Mouse (Mus musculus): ENCODE measurements around the gene Pfdn5. TPM values are rescaled to one million over a fixed set of nuclear protein-coding genes. Genes with fewer than 3 reads are reported as not detected.

Gene Pfdn5
- total and polyA plus RNA-seq, 3 experiments: 302 to 7,439 (median 465) TPM

- TF ChIP-seq POLR2A (IDR thresholded peaks at IDR 0.05; ENCODE audit: control insufficient read depth in 1 of 2, insufficient read depth in 1 of 2, low read depth in 1 of 2, low read length in 2 of 2, poor library complexity in 1 of 2) (no peak), ETS1 (IDR thresholded peaks at IDR 0.05; ENCODE audit: low read depth, low read length) (no peak), USF1 (IDR thresholded peaks at IDR 0.05; ENCODE audit: low read depth, low read length) (no peak), BHLHE40 (IDR thresholded peaks at IDR 0.05; ENCODE audit: borderline replicate concordance, low read depth, low read length) (no peak), CHD1 (IDR thresholded peaks at IDR 0.05; ENCODE audit: low read depth, low read length) (no peak), E2F4 (IDR thresholded peaks at IDR 0.05; ENCODE audit: borderline replicate concordance, low read depth, low read length) (no peak), GATA1 (IDR thresholded peaks at IDR 0.05; ENCODE audit: low read depth, low read length) (no peak), POLR2AphosphoS5 (IDR thresholded peaks at IDR 0.05; ENCODE audit: borderline replicate concordance, low read depth, low read length) (no peak), ZMIZ1 (IDR thresholded peaks at IDR 0.05; ENCODE audit: low read depth, low read length) (no peak), TBP (IDR thresholded peaks at IDR 0.05; ENCODE audit: low read depth, low read length) (no peak), HCFC1 (IDR thresholded peaks at IDR 0.05; ENCODE audit: low read depth, low read length) (no peak), JUND (IDR thresholded peaks at IDR 0.05; ENCODE audit: low read depth, low read length) (no peak), TCF12 (IDR thresholded peaks at IDR 0.05; ENCODE audit: low read depth, low read length) (no peak), GABPA (IDR thresholded peaks at IDR 0.05; ENCODE audit: low read depth, low read length) (no peak), RAD21 (IDR thresholded peaks at IDR 0.05; ENCODE audit: low read depth, low read length) (no peak), SMC3 (IDR thresholded peaks at IDR 0.05; ENCODE audit: low read depth, low read length) (no peak), POLR2AphosphoS2 (IDR thresholded peaks at IDR 0.05; ENCODE audit: low read length) (no peak), MYB (IDR thresholded peaks at IDR 0.05; ENCODE audit: low read depth, low read length) (no peak), KAT2A (conservative IDR thresholded peaks at IDR 0.05; ENCODE audit: low read depth, low read length) (no peak), RCOR1 (IDR thresholded peaks at IDR 0.05; ENCODE audit: low read depth, low read length) (no peak)
- Histone ChIP-seq H3K9me3 (replicated peaks; ENCODE audit: insufficient read depth, low read length) (no peaks in the 10 kb centered on the region), H3K4me3 (ENCODE audit: control insufficient read depth in 1 of 2, insufficient read depth in 1 of 2, low read depth in 2 of 2, low read length in 2 of 2) (no peak within 1 kb of the TSS), H3K79me2 (ENCODE audit: control insufficient read depth, insufficient read depth, low read length, poor library complexity) (no peaks in the 10 kb centered on the region), H3K27me3 (ENCODE audit: control insufficient read depth in 1 of 2, insufficient read depth in 2 of 2, low read length in 2 of 2) (peaks cover 4 to 16% of the 10 kb centered on the region in 2 experiments; a peak in 3 of 4 replicates), H3K27ac (ENCODE audit: control insufficient read depth, low read depth, low read length) (no peak within 1 kb of the TSS), H3K36me3 (ENCODE audit: control insufficient read depth in 1 of 2, insufficient read depth in 2 of 2, low read length in 2 of 2) (peaks cover 0 to 5% of the 10 kb centered on the region in 2 experiments; a peak in 2 of 4 replicates), H3K9ac (ENCODE audit: control insufficient read depth, low read depth, low read length, poor library complexity, severe bottlenecking) (no peak within 1 kb of the TSS), H3K4me1 (ENCODE audit: control insufficient read depth in 1 of 2, insufficient read depth in 2 of 2, low read length in 2 of 2) (peaks cover 0 to 11% of the 10 kb centered on the region in 2 experiments; a peak in 2 of 4 replicates)
- no peak for DNase-seq (ENCODE audit: low read depth, low spot score)
Measured at GRCm38 (mm10) chr15:102366733-102367344, 40.9 kb downstream of the Pfdn5 start, which contains the start of gene Sp7. Gene Sp7, minus strand, starts transcription at chr15:102367182.

- no peak for DNase-seq (ENCODE audit: low read depth, low spot score)
- no peak overlapping the region for H3K4me3 ChIP-seq (ENCODE audit: control insufficient read depth in 1 of 2, insufficient read depth in 1 of 2, low read depth in 2 of 2, low read length in 2 of 2)
- H3K36me3 ChIP-seq (ENCODE audit: control insufficient read depth in 1 of 2, insufficient read depth in 2 of 2, low read length in 2 of 2): no peaks in the 10 kb centered on the region
- TF ChIP-seq RCOR1 (IDR thresholded peaks at IDR 0.05; ENCODE audit: low read depth, low read length) (no peak), UBTF (IDR thresholded peaks at IDR 0.05; ENCODE audit: borderline replicate concordance, insufficient read depth, low read depth, low read length) (no peak), MXI1 (IDR thresholded peaks at IDR 0.05; ENCODE audit: low read depth, low read length) (no peak), ELF1 (IDR thresholded peaks at IDR 0.05; ENCODE audit: low read depth, low read length) (no peak)
- no peaks in the 10 kb centered on the region for H3K79me2 ChIP-seq (ENCODE audit: control insufficient read depth, insufficient read depth, low read length, poor library complexity)
- no peak overlapping the region for H3K9ac ChIP-seq (ENCODE audit: control insufficient read depth, low read depth, low read length, poor library complexity, severe bottlenecking)
- no peaks in the 10 kb centered on the region for H3K9me3 ChIP-seq (replicated peaks; ENCODE audit: insufficient read depth, low read length)
- peaks cover 0 to 2% of the 10 kb centered on the region in 2 experiments; a peak in 2 of 4 replicates for H3K4me1 ChIP-seq (ENCODE audit: control insufficient read depth in 1 of 2, insufficient read depth in 2 of 2, low read length in 2 of 2)
- no peak overlapping the region for H3K27ac ChIP-seq (ENCODE audit: control insufficient read depth, low read depth, low read length)
- H3K27me3 ChIP-seq (ENCODE audit: control insufficient read depth in 1 of 2, insufficient read depth in 2 of 2, low read length in 2 of 2): peaks cover 2 to 17% of the 10 kb centered on the region in 2 experiments; a peak in 3 of 4 replicates
Measured at GRCm38 (mm10) chr15:102369972-102370371, 44.1 kb downstream of the Pfdn5 start.

All from MEL (cell line).